14 mouse cellular contexts compared by ENCODE assay signal in genomic region chr1:62887585-62888483, GRCm38 (mm10).
DNase-seq lines count a peak whose midpoint lies in the region; ATAC-seq and TF ChIP-seq lines count a peak whose summit lies in the region.
"Had no signal": no experiment of that assay in that cellular context is flagged by ENCODE, and none has a peak within 500 bp of the region (broad histone marks: within the 10 kb centered on the region; RNA-seq: fewer than 3 reads in every experiment).

No protein-coding gene starts in this region.

- peak; percentile 34 for DNase-seq in Muller cell, postnatal 12 days (ENCODE audit: inconsistent ontology term)
- peak; percentile 46 for DNase-seq in embryonic facial prominence, embryonic 11.5 days (ENCODE audit: low spot score)
- DNase-seq in retina, embryonic 14.5 days (ENCODE audit: low spot score): no peak
- no peak for DNase-seq in cerebellum, adult 2 months
- DNase-seq: cerebellum, postnatal 10 days; heart, adult 2 months; layer of hippocampus, adult 9-11 months had no signal

- peak; percentile 33; the same call in 1 of the 2 replicates for ATAC-seq in kidney, embryonic 15.5 days (replicated peaks; ENCODE audit: low FRiP score)
- ATAC-seq in kidney, embryonic 14.5 days (ENCODE audit: low FRiP score, low TSS enrichment): no peak
- no peak for ATAC-seq in embryonic facial prominence, embryonic 11.5 days (replicated peaks; ENCODE audit: insufficient number of reproducible peaks, low FRiP score, low TSS enrichment, low read depth)
- ATAC-seq in limb, embryonic 12.5 days (ENCODE audit: insufficient number of reproducible peaks, insufficient read depth, low FRiP score, low TSS enrichment, low read depth): peak; percentile 83
- ATAC-seq: forebrain, embryonic 16.5 days; midbrain, embryonic 13.5 days had no signal

- 33% methylated on average over 9 of the region's 9 CpGs for whole genome bisulfite sequencing in kidney, embryonic 15.5 days
- WGBS in kidney, embryonic 14.5 days: 31% methylated on average over 9 of the region's 9 CpGs
- WGBS in embryonic facial prominence, embryonic 11.5 days: 44% methylated on average over 9 of the region's 9 CpGs
- 10% methylated on average over 9 of the region's 9 CpGs for WGBS in limb, embryonic 12.5 days
- WGBS in cerebellum, adult 2 months: 84% methylated on average over 9 of the region's 9 CpGs

- no peak for TF ChIP-seq POLR2A in cerebellum, adult 2 months (IDR thresholded peaks at IDR 0.05; ENCODE audit: borderline replicate concordance, insufficient read depth, low read length)

- TF ChIP-seq CTCF in cerebellum, adult 2 months (IDR thresholded peaks at IDR 0.05; ENCODE audit: borderline replicate concordance, insufficient read depth, low read depth, low read length): no peak

- no peaks in the 10 kb centered on the region for H3K36me3 ChIP-seq in kidney, embryonic 15.5 days
- no peaks in the 10 kb centered on the region for H3K36me3 ChIP-seq in kidney, embryonic 14.5 days (ENCODE audit: control insufficient read depth, insufficient read depth, low read length)
- no peaks in the 10 kb centered on the region for H3K36me3 ChIP-seq in embryonic facial prominence, embryonic 11.5 days (replicated peaks; ENCODE audit: control insufficient read depth, insufficient read depth, low read depth, low read length)
- H3K36me3 ChIP-seq in limb, embryonic 12.5 days: no peaks in the 10 kb centered on the region
- H3K36me3 ChIP-seq: hindbrain, embryonic 12.5 days; midbrain, embryonic 13.5 days had no signal

- 0 out of 2 replicates have a peak overlapping the region, but pooled peaks have one; percentile 41 for H3K27ac ChIP-seq in kidney, embryonic 15.5 days
- H3K27ac ChIP-seq in kidney, embryonic 14.5 days (ENCODE audit: low read depth, low read length): no peak overlapping the region
- H3K27ac ChIP-seq in embryonic facial prominence, embryonic 11.5 days (replicated peaks; ENCODE audit: low read depth, low read length): no peak overlapping the region
- peak overlapping the region; percentile 77 for H3K27ac ChIP-seq in limb, embryonic 12.5 days
- no peak overlapping the region for H3K27ac ChIP-seq in cerebellum, adult 2 months (ENCODE audit: insufficient read depth, low read length)
- H3K27ac ChIP-seq: heart, adult 2 months; hindbrain, embryonic 12.5 days; liver, embryonic 14.5 days; midbrain, embryonic 13.5 days had no signal

- H3K9me3 ChIP-seq in kidney, embryonic 15.5 days (replicated peaks): no peaks in the 10 kb centered on the region
- no peaks in the 10 kb centered on the region for H3K9me3 ChIP-seq in kidney, embryonic 14.5 days (ENCODE audit: control insufficient read depth, low read length)
- no peaks in the 10 kb centered on the region for H3K9me3 ChIP-seq in embryonic facial prominence, embryonic 11.5 days (replicated peaks; ENCODE audit: control insufficient read depth, low read length)
- H3K9me3 ChIP-seq in limb, embryonic 12.5 days: peaks cover under 1% of the 10 kb centered on the region; the same call in 1 of the 2 replicates

- H3K4me2 ChIP-seq in kidney, embryonic 15.5 days: no peak overlapping the region
- H3K4me2 ChIP-seq in kidney, embryonic 14.5 days (replicated peaks; ENCODE audit: low read depth, low read length): no peak overlapping the region
- H3K4me2 ChIP-seq in embryonic facial prominence, embryonic 11.5 days (ENCODE audit: low read depth, low read length): no peak overlapping the region
- H3K4me2 ChIP-seq in limb, embryonic 12.5 days: 0 out of 2 replicates have a peak overlapping the region, but pooled peaks have one; percentile 7
- H3K4me2 ChIP-seq: hindbrain, embryonic 12.5 days; midbrain, embryonic 13.5 days had no signal

- no peaks in the 10 kb centered on the region for H3K27me3 ChIP-seq in kidney, embryonic 15.5 days
- no peaks in the 10 kb centered on the region for H3K27me3 ChIP-seq in kidney, embryonic 14.5 days (ENCODE audit: control insufficient read depth, insufficient read depth, low read length)
- H3K27me3 ChIP-seq in embryonic facial prominence, embryonic 11.5 days (ENCODE audit: control insufficient read depth, insufficient read depth, low read length): no peaks in the 10 kb centered on the region
- no peaks in the 10 kb centered on the region for H3K27me3 ChIP-seq in limb, embryonic 12.5 days
- peaks cover 2% of the 10 kb centered on the region; the same call in 1 of the 2 replicates for H3K27me3 ChIP-seq in cerebellum, adult 2 months (ENCODE audit: control insufficient read depth, insufficient read depth, low read length)
- H3K27me3 ChIP-seq: hindbrain, embryonic 12.5 days; midbrain, embryonic 13.5 days had no signal

- H3K4me1 ChIP-seq in kidney, embryonic 15.5 days: peaks cover 10% of the 10 kb centered on the region
- 0 out of 2 replicates have a peak, but pooled peaks cover 8% of the 10 kb centered on the region for H3K4me1 ChIP-seq in kidney, embryonic 14.5 days (ENCODE audit: control insufficient read depth, insufficient read depth, low read length)
- no peaks in the 10 kb centered on the region for H3K4me1 ChIP-seq in embryonic facial prominence, embryonic 11.5 days (ENCODE audit: control insufficient read depth, insufficient read depth, low read length)
- H3K4me1 ChIP-seq in limb, embryonic 12.5 days (replicated peaks): peaks cover 29% of the 10 kb centered on the region
- no peaks in the 10 kb centered on the region for H3K4me1 ChIP-seq in cerebellum, adult 2 months (ENCODE audit: control insufficient read depth, insufficient read depth, low read length)
- H3K4me1 ChIP-seq: midbrain, embryonic 13.5 days had no signal

- no peak overlapping the region for H3K4me3 ChIP-seq in kidney, embryonic 15.5 days (replicated peaks)
- no peak overlapping the region for H3K4me3 ChIP-seq in kidney, embryonic 14.5 days (ENCODE audit: low read length)
- no peak overlapping the region for H3K4me3 ChIP-seq in embryonic facial prominence, embryonic 11.5 days (ENCODE audit: low read depth, low read length)
- H3K4me3 ChIP-seq in limb, embryonic 12.5 days (replicated peaks): no peak overlapping the region
- H3K4me3 ChIP-seq in cerebellum, adult 2 months (replicated peaks; ENCODE audit: insufficient read depth, low read depth, low read length): no peak overlapping the region
- H3K4me3 ChIP-seq: heart, adult 2 months; hindbrain, embryonic 12.5 days; midbrain, embryonic 13.5 days had no signal

- no peak overlapping the region for H3K9ac ChIP-seq in kidney, embryonic 15.5 days
- no peak overlapping the region for H3K9ac ChIP-seq in kidney, embryonic 14.5 days (ENCODE audit: low read depth, low read length)
- H3K9ac ChIP-seq in embryonic facial prominence, embryonic 11.5 days (replicated peaks; ENCODE audit: low read length): no peak overlapping the region
- no peak overlapping the region for H3K9ac ChIP-seq in limb, embryonic 12.5 days (replicated peaks)
- H3K9ac ChIP-seq: hindbrain, embryonic 12.5 days; liver, embryonic 14.5 days; midbrain, embryonic 13.5 days had no signal

Comparison
In these comparisons a context has a peak if more than half of its experiments do, and no peak if none do; other contexts are left out.
1. ATAC-seq: peak in kidney, embryonic 15.5 days (single experiment) and limb, embryonic 12.5 days (single experiment); none in kidney, embryonic 14.5 days (single experiment) and embryonic facial prominence, embryonic 11.5 days (single experiment).
2. H3K27ac ChIP-seq: peak in kidney, embryonic 15.5 days (single experiment) and limb, embryonic 12.5 days (single experiment); none in kidney, embryonic 14.5 days (single experiment), embryonic facial prominence, embryonic 11.5 days (single experiment) and cerebellum, adult 2 months (single experiment).
3. DNase-seq: peak in Muller cell, postnatal 12 days (single experiment) and embryonic facial prominence, embryonic 11.5 days (single experiment); none in retina, embryonic 14.5 days (single experiment) and cerebellum, adult 2 months (0 of 2).